Mouse (Mus musculus) pancreas, adult 10 weeks (tissue): Measurements from ENCODE around the gene Olfr384. TPM values are rescaled to one million over a fixed set of nuclear protein-coding genes. Genes with fewer than 3 reads are reported as not detected.

ENCODE experiments used
- polyA plus RNA-seq: library from polyadenylated mRNA; stranded (reverse); fragments of 350-450 nt; fragmentation: Illumina TruSeq; extraction: RNeasy Lipid Tissue Mini Kit (QIAGEN cat#74804); gene quantifications from one replicate; pipeline ENCODE4 v1.2.3, GENCODE M21; 2015; ENCODE audit warnings: low read depth, low replicate concordance; ENCODE audit not compliant: insufficient read depth

Gene Olfr384
- not detected for polyA plus RNA-seq

GRCm38 (mm10) chr11:73598294-73598693 lies at the start of gene Olfr384:
Gene Olfr384, plus strand, starts transcription at chr11:73598594.

GRCm38 (mm10) chr11:73592908-73593307 lies 5.5 kb upstream of the Olfr384 start, which contains the start of gene Olfr385:
Gene Olfr385, minus strand, starts transcription at chr11:73593008.

Other genes with a start within 250 kb of the Olfr384 start
- not detected for gene Olfr20, start 247.8 kb upstream of the Olfr384 start, polyA plus RNA-seq
- gene Olfr376, start 227.3 kb upstream of the Olfr384 start, polyA plus RNA-seq: not detected
- gene Olfr1, start 199.0 kb upstream of the Olfr384 start, polyA plus RNA-seq: not detected
- not detected for gene Olfr378, start 170.1 kb upstream of the Olfr384 start, polyA plus RNA-seq
- gene Olfr380, start 141.1 kb upstream of the Olfr384 start, polyA plus RNA-seq: not detected
- not detected for gene Olfr381, start 107.0 kb upstream of the Olfr384 start, polyA plus RNA-seq
- not detected for gene Olfr382, start 81.4 kb upstream of the Olfr384 start, polyA plus RNA-seq
- not detected for gene Olfr385, start 5.6 kb upstream of the Olfr384 start, polyA plus RNA-seq
- gene Zfp735, start 90.2 kb downstream of the Olfr384 start, polyA plus RNA-seq: not detected
- gene Olfr389, start 182.1 kb downstream of the Olfr384 start, polyA plus RNA-seq: not detected
- gene Olfr390, start 184.4 kb downstream of the Olfr384 start, polyA plus RNA-seq: not detected
- not detected for gene Olfr391-ps, start 204.5 kb downstream of the Olfr384 start, polyA plus RNA-seq
- not detected for gene Olfr392, start 218.5 kb downstream of the Olfr384 start, polyA plus RNA-seq